Mouse (Mus musculus) C2C12 (cell line): Measurements from ENCODE around the gene Sdk1.

Experiments
- CEBPB ChIP-seq: IDR thresholded peaks from one replicate; pipeline ENCODE4 v1.6.1; 2011; ENCODE audit warnings: low read depth, mild to moderate bottlenecking, control low read depth, moderate library complexity
- CTCF ChIP-seq: IDR thresholded peaks from one replicate; pipeline ENCODE4 v1.5.1; 2011; ENCODE audit not compliant: control insufficient read depth, insufficient read depth, insufficient read length
- MAX ChIP-seq: IDR thresholded peaks from one replicate; pipeline ENCODE4 v1.6.1; 2011; ENCODE audit warnings: mild to moderate bottlenecking, control low read depth
- MYOD1 ChIP-seq: IDR thresholded peaks from one replicate; pipeline ENCODE4 v1.6.1; 2011; ENCODE audit warnings: low read depth; ENCODE audit not compliant: control insufficient read depth, insufficient read length
- USF1 ChIP-seq: IDR thresholded peaks from one replicate; pipeline ENCODE4 v1.6.1; 2011; ENCODE audit warnings: low read depth, mild to moderate bottlenecking, control low read depth, moderate library complexity

GRCm38 (mm10) chr5:141393846-141394245 is 152.6 kb downstream of the Sdk1 start:
- TF ChIP-seq CTCF: no peak
- TF ChIP-seq MYOD1: no peak
- no peak for TF ChIP-seq MAX
- TF ChIP-seq CEBPB: no peak
- TF ChIP-seq USF1: no peak
